Mouse (Mus musculus): ENCODE data around the gene Gm20509. TPM values are rescaled to one million over a fixed set of nuclear protein-coding genes. Genes with fewer than 3 reads are reported as not detected.
"Not testable (repeated sequence)": the region's sequence is repeated elsewhere in the genome, so short reads cannot be mapped to it uniquely, and the experiment has no call there.

Gene Gm20509
- not detected for total RNA-seq (2021)

- DNase-seq (ENCODE audit: low spot score in 2 of 2) = no peak
- intact Hi-C loops (cut with DNase I) = no loop called here
Measured at GRCm38 (mm10) chr9:73102181-73102580, at the start of gene Gm20509. TSS of gene Gm20509 (plus strand) at chr9:73102470.

- intact Hi-C loops (cut with DNase I) = no loop called here
- no peak for DNase-seq (ENCODE audit: low spot score in 2 of 2)
Measured at GRCm38 (mm10) chr9:73055441-73055911, 46.8 kb upstream of the Gm20509 start.

GRCm38 (mm10) chr9:73059224-73059623, 43.0 kb upstream of the Gm20509 start:
- intact Hi-C loops (cut with DNase I) = no loop called here
- DNase-seq (ENCODE audit: low spot score in 2 of 2) = no peak

GRCm38 (mm10) chr9:73063621-73064290, 38.5 kb upstream of the Gm20509 start:
- intact Hi-C loops (cut with DNase I) = no loop called here
- DNase-seq (ENCODE audit: low spot score in 2 of 2) = no peak

- DNase-seq (ENCODE audit: low spot score in 2 of 2) = no peak
- intact Hi-C loops (cut with DNase I) = no loop called here
Measured at GRCm38 (mm10) chr9:73067086-73067485, 35.2 kb upstream of the Gm20509 start.

GRCm38 (mm10) chr9:73068230-73068679, 34.0 kb upstream of the Gm20509 start:
- DNase-seq (ENCODE audit: low spot score in 2 of 2) = peak; percentile 64 to 65
- intact Hi-C loops (cut with DNase I) = no loop called here

- intact Hi-C loops (cut with DNase I) = no loop called here
- DNase-seq (ENCODE audit: low spot score in 2 of 2) = no peak
Measured at GRCm38 (mm10) chr9:73068688-73069087, 33.6 kb upstream of the Gm20509 start.

GRCm38 (mm10) chr9:73070971-73071659, 31.2 kb upstream of the Gm20509 start:
- DNase-seq (ENCODE audit: low spot score in 2 of 2) = no peak
- intact Hi-C loops (cut with DNase I) = no loop called here

GRCm38 (mm10) chr9:73072426-73072825, 29.8 kb upstream of the Gm20509 start:
- DNase-seq (ENCODE audit: low spot score in 2 of 2) = no peak
- intact Hi-C loops (cut with DNase I) = no loop called here

GRCm38 (mm10) chr9:73073169-73073568, 29.1 kb upstream of the Gm20509 start:
- intact Hi-C loops (cut with DNase I) = no loop called here
- no peak for DNase-seq (ENCODE audit: low spot score in 2 of 2)

- intact Hi-C loops (cut with DNase I); DNase-seq (ENCODE audit: low spot score in 2 of 2): not testable (repeated sequence)
Measured at GRCm38 (mm10) chr9:73079349-73079748, 22.9 kb upstream of the Gm20509 start.

GRCm38 (mm10) chr9:73079801-73080325, 22.4 kb upstream of the Gm20509 start:
- DNase-seq (ENCODE audit: low spot score in 2 of 2) = no peak
- intact Hi-C loops (cut with DNase I) = no loop called here

- no peak for DNase-seq (ENCODE audit: low spot score in 2 of 2)
- intact Hi-C loops (cut with DNase I) = no loop called here
Measured at GRCm38 (mm10) chr9:73082291-73083000, 19.8 kb upstream of the Gm20509 start.

GRCm38 (mm10) chr9:73083956-73084355, 18.3 kb upstream of the Gm20509 start:
- DNase-seq (ENCODE audit: low spot score in 2 of 2) = no peak
- intact Hi-C loops (cut with DNase I) = no loop called here

GRCm38 (mm10) chr9:73085845-73086244, 16.4 kb upstream of the Gm20509 start:
- intact Hi-C loops (cut with DNase I) = no loop called here
- no peak for DNase-seq (ENCODE audit: low spot score in 2 of 2)

GRCm38 (mm10) chr9:73087121-73087520, 15.1 kb upstream of the Gm20509 start:
- no peak for DNase-seq (ENCODE audit: low spot score in 2 of 2)
- intact Hi-C loops (cut with DNase I) = no loop called here

GRCm38 (mm10) chr9:73087581-73087980, 14.7 kb upstream of the Gm20509 start:
- DNase-seq (ENCODE audit: low spot score in 2 of 2) = no peak
- intact Hi-C loops (cut with DNase I) = no loop called here

GRCm38 (mm10) chr9:73089222-73089920, 12.9 kb upstream of the Gm20509 start:
- no peak for DNase-seq (ENCODE audit: low spot score in 2 of 2)
- intact Hi-C loops (cut with DNase I) = no loop called here

- no peak for DNase-seq (ENCODE audit: low spot score in 2 of 2)
- intact Hi-C loops (cut with DNase I) = loop anchor here (5.0 kb wide), 1 partner anchor 123 kb away; no protein-coding TSS in a partner anchor
Measured at GRCm38 (mm10) chr9:73090121-73090520, 12.1 kb upstream of the Gm20509 start.

All from left cerebral cortex, postnatal 36 days (tissue).